Mouse (Mus musculus) cerebellum, adult (tissue): ENCODE measurements around the gene Mtmr3.
"Not testable (repeated sequence)": the region's sequence is repeated elsewhere in the genome, so short reads cannot be mapped to it uniquely, and the experiment has no call there.

ENCODE experiments used
- ATAC-seq: cut with Nextera tagmentation; 2 replicates; pipeline ENCODE4 v1.9.2; 2017; ENCODE audit warnings: mild to moderate bottlenecking, moderate library complexity, mixed read lengths; ENCODE audit not compliant: insufficient number of reproducible peaks, low FRiP score, low TSS enrichment

Mtmr3 gene

GRCm38 (mm10) chr11:4602691-4603441 is 8.2 kb upstream of the Mtmr3 start:
- ATAC-seq: no peak

- no peak for ATAC-seq
Observed at GRCm38 (mm10) chr11:4601890-4602289, 7.2 kb upstream of the Mtmr3 start.

GRCm38 (mm10) chr11:4599916-4600315 is 5.3 kb upstream of the Mtmr3 start:
- ATAC-seq: no peak

- no peak for ATAC-seq
Observed at GRCm38 (mm10) chr11:4598411-4598810, 3.7 kb upstream of the Mtmr3 start.

DNA sequence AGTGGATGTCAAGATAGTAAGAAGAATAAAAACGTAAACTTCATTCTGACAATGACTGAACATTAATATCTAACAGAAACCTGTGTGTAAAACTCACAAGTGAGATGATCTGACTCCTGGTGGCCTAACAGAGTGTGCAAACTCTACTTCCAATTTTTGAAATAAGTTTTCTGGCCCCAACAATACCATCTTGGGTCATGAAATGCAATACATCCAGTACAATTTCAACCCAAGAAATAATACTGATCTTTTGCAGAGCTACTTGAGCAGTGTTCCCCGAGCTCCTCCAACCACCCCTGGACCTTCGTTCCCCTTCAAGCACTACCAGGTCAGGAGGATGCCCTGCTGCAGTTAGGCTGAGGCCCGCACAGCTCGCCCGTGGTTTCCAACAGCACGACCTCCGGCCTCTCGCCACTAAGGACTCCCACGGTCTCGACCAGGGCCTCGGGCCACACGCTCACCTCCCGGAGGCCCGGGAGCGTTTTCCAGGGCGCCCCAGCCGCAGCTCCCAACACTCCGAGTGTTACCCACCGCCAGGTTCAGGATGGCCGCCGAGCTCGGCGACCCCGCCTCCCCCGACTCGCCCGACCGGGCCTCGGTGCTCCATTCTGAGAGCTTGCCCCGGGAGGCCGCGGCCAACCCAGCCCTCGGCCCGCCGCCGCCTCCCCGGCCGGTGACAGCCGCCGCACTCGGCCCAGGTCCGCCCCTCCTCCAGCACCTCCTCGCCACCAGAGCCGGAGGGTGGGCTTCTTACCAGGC is 635 bp downstream of the Mtmr3 start:
- ATAC-seq: peak; percentile 81

DNA sequence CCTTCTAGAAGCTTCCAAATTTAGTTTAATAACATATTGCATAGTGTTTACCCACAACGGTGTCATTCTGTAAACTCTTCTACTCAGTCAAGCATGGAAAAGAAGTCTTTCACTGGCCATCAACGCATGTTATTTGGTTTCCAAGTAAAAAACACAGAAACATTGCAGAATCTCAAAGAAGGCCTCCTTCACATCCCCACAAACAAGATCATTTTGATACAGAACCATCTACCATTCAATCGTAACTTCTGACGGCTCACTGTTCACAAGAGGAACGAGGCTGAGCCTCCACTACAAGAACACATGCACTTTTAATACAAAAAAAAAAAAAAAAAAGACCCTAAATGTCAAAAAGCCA is 1.2 kb downstream of the Mtmr3 start:
- ATAC-seq: no peak

DNA sequence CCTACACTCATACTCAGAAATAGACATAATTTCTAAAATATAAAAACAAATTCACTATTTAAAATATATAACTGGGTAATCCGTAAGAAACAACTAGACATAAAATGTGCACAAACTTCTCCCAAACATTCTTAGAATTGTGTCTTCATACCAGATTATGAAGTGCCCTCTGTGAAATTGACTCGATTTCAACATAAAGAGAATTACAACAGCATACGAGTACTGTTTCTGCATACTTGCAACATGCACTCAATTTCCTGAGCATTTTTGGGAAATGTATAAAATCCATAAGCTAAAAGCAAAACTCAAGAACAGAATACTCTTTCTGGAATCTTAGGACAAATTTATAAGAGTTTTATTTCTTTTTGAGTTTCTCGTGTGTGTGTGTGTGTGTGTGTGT is 2.9 kb downstream of the Mtmr3 start:
- no peak for ATAC-seq

DNA sequence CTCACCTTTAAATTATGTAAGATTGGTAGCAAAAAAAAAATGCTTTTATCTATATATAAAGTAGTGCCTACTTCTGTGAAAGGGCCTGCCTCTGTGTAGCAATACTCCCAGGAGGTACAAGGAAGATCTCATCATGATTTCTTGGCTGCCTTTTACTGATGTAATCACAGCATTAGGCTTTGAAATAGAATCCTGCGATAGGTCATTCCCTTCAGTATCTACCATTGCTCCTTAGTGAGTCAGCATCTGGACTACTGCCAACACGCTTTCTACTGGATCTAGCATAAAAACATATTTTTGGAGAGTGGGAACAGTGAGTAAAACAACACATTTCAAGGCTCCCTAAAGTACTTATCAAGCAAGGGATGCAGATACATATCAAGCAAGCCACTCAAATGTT is 16.0 kb downstream of the Mtmr3 start:
- no peak for ATAC-seq

DNA sequence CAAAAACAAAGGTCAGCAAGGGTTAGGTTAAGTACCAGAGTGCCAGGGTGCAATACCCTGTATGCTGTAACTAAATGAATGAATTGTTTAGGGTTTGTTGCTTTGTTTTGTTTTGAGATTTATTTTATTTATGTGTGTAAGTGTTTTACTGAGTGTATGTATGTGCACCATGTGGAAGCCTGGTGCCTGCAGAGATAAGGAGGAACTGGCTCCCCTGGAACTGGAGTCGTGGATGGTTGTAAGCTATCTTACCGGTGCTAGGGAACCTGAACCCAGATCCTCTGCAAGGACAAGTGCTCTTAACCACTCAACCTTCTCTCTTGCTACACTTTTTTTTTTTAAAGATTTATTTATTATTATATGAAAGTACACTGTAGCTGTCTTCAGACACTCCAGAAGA is 17.6 kb downstream of the Mtmr3 start:
- no peak for ATAC-seq

GRCm38 (mm10) chr11:4576090-4576732 is 18.5 kb downstream of the Mtmr3 start:
- not testable (repeated sequence) for ATAC-seq

- no peak for ATAC-seq
Observed at GRCm38 (mm10) chr11:4571491-4571901, 23.2 kb downstream of the Mtmr3 start.

- ATAC-seq: no peak
Observed at GRCm38 (mm10) chr11:4566333-4566732, 28.3 kb downstream of the Mtmr3 start.

GRCm38 (mm10) chr11:4565545-4565944 is 29.1 kb downstream of the Mtmr3 start:
- ATAC-seq: no peak

GRCm38 (mm10) chr11:4553274-4554063 is 41.2 kb downstream of the Mtmr3 start:
- no peak for ATAC-seq

GRCm38 (mm10) chr11:4547569-4547968 is 47.1 kb downstream of the Mtmr3 start:
- no peak for ATAC-seq

GRCm38 (mm10) chr11:4545976-4546375 is 48.7 kb downstream of the Mtmr3 start:
- no peak for ATAC-seq

- no peak for ATAC-seq
Observed at GRCm38 (mm10) chr11:4545401-4545800, 49.3 kb downstream of the Mtmr3 start.

GRCm38 (mm10) chr11:4544627-4544921 is 50.1 kb downstream of the Mtmr3 start:
- not testable (repeated sequence) for ATAC-seq

DNA sequence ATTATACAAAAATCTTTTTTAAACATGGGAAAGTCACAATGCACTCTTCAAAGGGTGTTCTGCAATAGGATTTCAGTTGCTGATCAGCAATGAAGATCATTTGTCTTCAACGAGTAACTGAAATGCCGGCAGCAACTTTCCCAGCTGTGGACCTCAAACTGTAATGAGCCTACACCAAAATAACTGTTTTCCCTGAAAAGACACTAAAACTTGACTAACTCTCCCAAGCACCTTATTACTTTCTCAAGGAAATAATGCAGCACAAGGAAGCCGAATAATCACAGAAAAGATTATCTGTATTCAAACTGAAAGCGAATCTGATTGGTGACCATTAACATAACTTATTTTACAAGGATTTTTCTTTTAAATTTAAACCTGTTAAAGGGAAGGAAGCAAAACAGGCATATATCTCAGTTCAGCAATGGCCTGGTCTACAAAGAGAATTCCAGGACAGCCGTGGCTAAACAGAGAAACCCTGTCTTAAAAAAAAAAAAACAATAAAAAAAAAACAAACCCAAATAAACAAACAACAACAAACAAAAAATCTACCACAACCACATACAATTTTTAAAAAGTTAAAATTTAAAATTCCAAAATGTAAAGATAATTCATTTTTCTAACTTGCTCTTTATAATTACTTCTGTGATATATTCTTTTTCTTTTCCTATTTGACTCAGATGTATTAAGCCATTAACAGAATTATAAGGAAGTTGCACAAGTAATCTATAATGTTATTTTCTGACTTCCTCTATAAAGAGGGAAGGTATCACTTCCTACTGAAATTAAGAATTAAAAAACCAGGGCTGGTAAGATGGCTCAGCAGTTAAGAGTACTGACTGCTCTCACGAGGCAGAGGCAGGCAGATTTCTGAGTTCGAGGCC is 50.7 kb downstream of the Mtmr3 start:
- no peak for ATAC-seq

- ATAC-seq: no peak
Observed at GRCm38 (mm10) chr11:4543040-4543551, 51.6 kb downstream of the Mtmr3 start.
